Comparison of ENCODE assay signal across 13 mouse cellular contexts in genomic region chr13:102153785-102154608, GRCm38 (mm10).
DNase-seq lines count a peak whose midpoint lies in the region; ATAC-seq and TF ChIP-seq lines count a peak whose summit lies in the region.
"Had no signal": no experiment of that assay in that cellular context is flagged by ENCODE, and none has a peak within 500 bp of the region (broad histone marks: within the 10 kb centered on the region; RNA-seq: fewer than 3 reads in every experiment).

No protein-coding gene starts in this region.

- no peak overlapping the region for H3K9ac ChIP-seq in hindbrain, postnatal 0 days (replicated peaks; ENCODE audit: low read length)
- no peak overlapping the region for H3K9ac ChIP-seq in hindbrain, embryonic 11.5 days (ENCODE audit: low read depth, low read length)
- H3K9ac ChIP-seq in midbrain, embryonic 16.5 days (ENCODE audit: low read depth, low read length) = no peak overlapping the region
- H3K9ac ChIP-seq: liver, embryonic 13.5 days; stomach, embryonic 15.5 days had no signal

- no peak overlapping the region for H3K4me3 ChIP-seq in hindbrain, embryonic 10.5 days
- no peak overlapping the region for H3K4me3 ChIP-seq in hindbrain, postnatal 0 days (ENCODE audit: low read length)
- H3K4me3 ChIP-seq in hindbrain, embryonic 11.5 days (ENCODE audit: low read depth, low read length) = no peak overlapping the region
- H3K4me3 ChIP-seq in midbrain, embryonic 16.5 days (ENCODE audit: low read depth, low read length) = no peak overlapping the region
- H3K4me3 ChIP-seq: heart, adult 2 months; left cerebral cortex, adult 2 months; liver, embryonic 13.5 days; stomach, embryonic 15.5 days had no signal

- 57% methylated on average over 5 of the region's 5 CpGs for WGBS in hindbrain, embryonic 10.5 days
- WGBS in hindbrain, postnatal 0 days = 46% methylated on average over 5 of the region's 5 CpGs
- 57% methylated on average over 5 of the region's 5 CpGs for WGBS in hindbrain, embryonic 11.5 days
- 38% methylated on average over 5 of the region's 5 CpGs for WGBS in midbrain, embryonic 16.5 days

- no peaks in the 10 kb centered on the region for H3K27me3 ChIP-seq in hindbrain, embryonic 10.5 days (ENCODE audit: insufficient read depth, poor library complexity, severe bottlenecking)
- H3K27me3 ChIP-seq in hindbrain, postnatal 0 days (ENCODE audit: insufficient read depth, low read length) = no peaks in the 10 kb centered on the region
- no peaks in the 10 kb centered on the region for H3K27me3 ChIP-seq in hindbrain, embryonic 11.5 days (ENCODE audit: control insufficient read depth, insufficient read depth, low read length)
- H3K27me3 ChIP-seq in midbrain, embryonic 16.5 days (ENCODE audit: control insufficient read depth, insufficient read depth, low read depth, low read length) = no peaks in the 10 kb centered on the region
- H3K27me3 ChIP-seq: CH12.LX; liver, embryonic 13.5 days; stomach, embryonic 15.5 days had no signal

- peak; percentile 18 for DNase-seq in hindbrain, embryonic 10.5 days (ENCODE audit: low spot score)
- DNase-seq in hindbrain, postnatal 0 days (ENCODE audit: low spot score) = no peak
- peak; percentile 39 for DNase-seq in hindbrain, embryonic 11.5 days (ENCODE audit: low spot score)
- peak; percentile 26 for DNase-seq in kidney, adult 9 months
- DNase-seq in adipocyte (ENCODE audit: low spot score) = no peak
- DNase-seq: liver, embryonic 13.5 days had no signal

- no peaks in the 10 kb centered on the region for H3K36me3 ChIP-seq in hindbrain, embryonic 10.5 days
- no peaks in the 10 kb centered on the region for H3K36me3 ChIP-seq in hindbrain, postnatal 0 days (ENCODE audit: insufficient read depth, low read length)
- H3K36me3 ChIP-seq in hindbrain, embryonic 11.5 days (ENCODE audit: control insufficient read depth, insufficient read depth, low read length) = no peaks in the 10 kb centered on the region
- H3K36me3 ChIP-seq in midbrain, embryonic 16.5 days (ENCODE audit: control insufficient read depth, insufficient read depth, low read length) = no peaks in the 10 kb centered on the region
- H3K36me3 ChIP-seq: liver, embryonic 13.5 days; stomach, embryonic 15.5 days had no signal

- no peaks in the 10 kb centered on the region for H3K9me3 ChIP-seq in hindbrain, embryonic 10.5 days
- H3K9me3 ChIP-seq in hindbrain, postnatal 0 days (ENCODE audit: low read length) = no peaks in the 10 kb centered on the region
- H3K9me3 ChIP-seq in hindbrain, embryonic 11.5 days (ENCODE audit: control insufficient read depth, low read length) = no peaks in the 10 kb centered on the region
- H3K9me3 ChIP-seq in midbrain, embryonic 16.5 days (replicated peaks; ENCODE audit: control insufficient read depth, low read length, poor library complexity, severe bottlenecking) = no peaks in the 10 kb centered on the region
- H3K9me3 ChIP-seq: liver, embryonic 13.5 days; stomach, embryonic 15.5 days had no signal

- no peak for ATAC-seq in hindbrain, postnatal 0 days
- peak; percentile 72; the same call in 1 of the 2 replicates for ATAC-seq in hindbrain, embryonic 11.5 days (ENCODE audit: low FRiP score)
- 0 out of 2 replicates have a peak, but pooled peaks have one; percentile 21 for ATAC-seq in midbrain, embryonic 16.5 days
- no peak for ATAC-seq in cerebellum, adult (ENCODE audit: insufficient number of reproducible peaks, low FRiP score, low TSS enrichment)
- ATAC-seq: inflammation-experienced regulatory T-cells, adult 6 months had no signal

- no peak overlapping the region for H3K27ac ChIP-seq in hindbrain, embryonic 10.5 days
- H3K27ac ChIP-seq in hindbrain, postnatal 0 days = no peak overlapping the region
- no peak overlapping the region for H3K27ac ChIP-seq in hindbrain, embryonic 11.5 days (ENCODE audit: low read depth, low read length)
- H3K27ac ChIP-seq in midbrain, embryonic 16.5 days (ENCODE audit: low read length) = no peak overlapping the region
- H3K27ac ChIP-seq: heart, adult 2 months; left cerebral cortex, adult 2 months; liver, embryonic 13.5 days; stomach, embryonic 15.5 days had no signal

- no peak for TF ChIP-seq CTCF in hindbrain, postnatal 0 days (IDR thresholded peaks at IDR 0.05; ENCODE audit: low read depth)

- H3K4me1 ChIP-seq in hindbrain, embryonic 10.5 days (replicated peaks) = peaks cover 29% of the 10 kb centered on the region
- peaks cover 3% of the 10 kb centered on the region; the same call in 1 of the 2 replicates for H3K4me1 ChIP-seq in hindbrain, postnatal 0 days (ENCODE audit: insufficient read depth, low read length)
- H3K4me1 ChIP-seq in hindbrain, embryonic 11.5 days (replicated peaks; ENCODE audit: control insufficient read depth, insufficient read depth, low read length) = no peaks in the 10 kb centered on the region
- H3K4me1 ChIP-seq in midbrain, embryonic 16.5 days (ENCODE audit: control insufficient read depth, insufficient read depth, low read length) = peaks cover 3% of the 10 kb centered on the region; the same call in 1 of the 2 replicates
- H3K4me1 ChIP-seq: liver, embryonic 13.5 days; stomach, embryonic 15.5 days had no signal

- no peak overlapping the region for H3K4me2 ChIP-seq in hindbrain, postnatal 0 days (ENCODE audit: low read depth, low read length)
- no peak overlapping the region for H3K4me2 ChIP-seq in hindbrain, embryonic 11.5 days (replicated peaks; ENCODE audit: low read depth, low read length)
- H3K4me2 ChIP-seq in midbrain, embryonic 16.5 days (ENCODE audit: low read length) = no peak overlapping the region; the same call in 1 of the 2 replicates
- H3K4me2 ChIP-seq: liver, embryonic 13.5 days; stomach, embryonic 15.5 days had no signal

Comparison
In these comparisons a context has a peak if more than half of its experiments do, and no peak if none do; other contexts are left out.
1. DNase-seq: peak in hindbrain, embryonic 10.5 days (single experiment), hindbrain, embryonic 11.5 days (single experiment) and kidney, adult 9 months (single experiment); none in hindbrain, postnatal 0 days (single experiment) and adipocyte (single experiment).
2. ATAC-seq: peak in hindbrain, embryonic 11.5 days (single experiment) and midbrain, embryonic 16.5 days (single experiment); none in hindbrain, postnatal 0 days (single experiment) and cerebellum, adult (single experiment).